Mouse (Mus musculus) heart, postnatal 4 days (tissue): Measurements from ENCODE around the gene C1rl. TPM values are rescaled to one million over a fixed set of nuclear protein-coding genes. Genes with fewer than 3 reads are reported as not detected.
"Not testable (repeated sequence)": the region's sequence is repeated elsewhere in the genome, so short reads cannot be mapped to it uniquely, and the experiment has no call there.

Source experiments
- DNase-seq: peaks from one replicate; pipeline ENCODE4 v3.0.0; 2021
- total RNA-seq, 2 experiments: library from RNA; stranded (reverse); gene quantifications; 2 replicates each; pipeline ENCODE4 v1.2.3; 2021

C1rl gene
- total RNA-seq, 2 experiments from 2014 or later = 0.63 to 0.76 TPM

- no peak for DNase-seq
Measured at GRCm38 (mm10) chr6:124474621-124475020, 18.3 kb upstream of the C1rl start.

DNA sequence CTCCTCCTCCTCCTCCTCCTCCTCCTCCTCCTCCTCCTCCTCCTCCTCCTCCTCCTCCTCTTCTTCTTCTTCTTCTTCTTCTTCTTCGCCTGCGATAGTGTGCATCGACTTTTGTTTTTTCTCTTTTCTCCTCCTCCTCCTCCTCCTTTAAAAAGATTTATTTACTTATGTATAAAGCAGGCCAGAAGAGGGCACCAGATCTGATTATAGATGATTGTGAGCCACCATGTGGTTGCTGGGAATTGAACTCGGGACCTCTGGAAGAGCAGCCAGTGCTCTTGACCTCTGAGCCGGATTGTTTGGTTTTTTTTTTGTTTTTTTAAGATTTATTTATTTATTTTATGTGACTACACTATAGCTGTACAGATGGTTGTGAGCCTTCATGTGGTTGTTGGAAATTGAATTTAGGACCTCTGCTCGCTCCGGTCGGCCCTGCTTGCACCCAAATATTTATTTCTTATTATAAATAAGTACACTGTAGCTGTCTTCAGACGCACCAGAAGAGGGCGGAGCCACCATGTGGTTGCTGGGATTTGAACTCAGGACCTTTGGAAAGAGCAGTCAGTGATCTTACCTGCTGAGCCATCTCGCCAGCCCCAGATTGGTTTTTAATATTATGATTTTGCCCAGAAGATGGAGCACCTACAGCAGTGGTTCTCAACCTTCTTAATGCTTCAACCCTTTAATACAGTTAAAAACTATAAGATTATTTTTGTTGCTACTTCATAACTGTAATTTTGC lies 17.4 kb upstream of the C1rl start:
- not testable (repeated sequence) for DNase-seq

GRCm38 (mm10) chr6:124476216-124476615 lies 16.7 kb upstream of the C1rl start:
- DNase-seq = no peak

- no peak for DNase-seq
Measured at GRCm38 (mm10) chr6:124476796-124477195, 16.1 kb upstream of the C1rl start.

DNA sequence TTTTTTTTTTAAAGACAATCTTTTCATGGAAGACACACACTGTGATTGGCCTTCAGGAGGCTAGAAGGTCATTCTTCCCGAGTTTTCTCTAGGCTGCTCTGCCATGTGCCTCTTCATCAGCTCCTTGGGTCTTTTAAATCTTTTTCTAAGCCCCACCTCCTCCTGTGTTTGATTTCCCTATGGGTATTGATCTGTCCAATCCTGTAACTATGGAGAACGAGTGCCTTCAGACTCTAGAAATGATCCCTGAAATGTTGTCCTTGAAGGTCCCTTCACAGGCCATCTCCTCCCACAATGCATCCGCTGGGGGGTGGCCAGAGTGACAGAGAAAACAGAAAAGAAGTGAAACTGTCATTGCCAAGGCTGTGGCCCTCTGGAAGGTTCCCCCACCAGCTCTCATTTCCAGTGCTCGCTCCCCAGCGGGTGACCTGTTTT lies 15.7 kb upstream of the C1rl start:
- no peak for DNase-seq

- DNase-seq = no peak
Measured at GRCm38 (mm10) chr6:124477922-124478651, 14.8 kb upstream of the C1rl start.

- no peak for DNase-seq
Measured at GRCm38 (mm10) chr6:124478874-124479572, 13.9 kb upstream of the C1rl start.

DNA sequence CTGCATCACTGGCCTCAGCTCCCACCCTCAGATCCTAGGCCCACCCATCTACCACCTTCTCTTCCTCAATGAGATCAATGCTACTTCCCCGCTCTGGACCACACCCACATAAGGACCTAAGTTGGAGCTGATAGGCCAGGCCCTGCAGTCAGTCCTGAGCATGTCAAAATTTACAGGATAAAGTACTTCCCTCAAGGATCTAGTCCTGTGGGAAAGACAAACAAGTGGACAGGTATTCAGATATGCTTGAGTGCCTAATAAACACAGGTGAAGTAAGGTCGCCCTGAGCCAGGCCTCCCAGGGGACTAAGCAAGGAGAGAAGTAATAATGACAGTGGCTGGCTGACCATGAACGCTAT lies 13.4 kb upstream of the C1rl start:
- DNase-seq = no peak

- no peak for DNase-seq
Measured at GRCm38 (mm10) chr6:124480295-124480694, 12.6 kb upstream of the C1rl start.

DNA sequence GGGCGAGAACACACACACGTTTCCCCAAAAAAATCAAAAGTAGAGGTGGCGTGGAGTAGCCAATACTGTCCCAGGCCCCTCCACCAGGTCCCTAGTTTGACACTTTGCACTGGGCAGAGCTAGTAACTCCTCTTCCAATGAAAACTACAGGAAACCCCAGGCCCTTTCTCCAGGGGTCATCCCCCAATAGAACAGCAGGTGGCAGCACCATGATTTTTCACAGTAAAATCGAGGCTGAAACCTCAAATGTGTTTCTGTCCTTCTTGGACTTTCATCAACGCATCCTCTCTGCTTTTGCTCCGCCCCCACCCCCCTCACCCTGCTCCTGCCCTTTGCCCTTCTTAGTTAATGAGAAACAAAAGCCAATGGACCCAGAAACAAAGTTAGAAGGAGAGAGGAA lies 11.3 kb upstream of the C1rl start:
- peak; percentile 72 for DNase-seq

GRCm38 (mm10) chr6:124483831-124484230 lies 9.1 kb upstream of the C1rl start:
- DNase-seq = not testable (repeated sequence)

- DNase-seq = no peak
Measured at GRCm38 (mm10) chr6:124484851-124485250, 8.1 kb upstream of the C1rl start.

DNA sequence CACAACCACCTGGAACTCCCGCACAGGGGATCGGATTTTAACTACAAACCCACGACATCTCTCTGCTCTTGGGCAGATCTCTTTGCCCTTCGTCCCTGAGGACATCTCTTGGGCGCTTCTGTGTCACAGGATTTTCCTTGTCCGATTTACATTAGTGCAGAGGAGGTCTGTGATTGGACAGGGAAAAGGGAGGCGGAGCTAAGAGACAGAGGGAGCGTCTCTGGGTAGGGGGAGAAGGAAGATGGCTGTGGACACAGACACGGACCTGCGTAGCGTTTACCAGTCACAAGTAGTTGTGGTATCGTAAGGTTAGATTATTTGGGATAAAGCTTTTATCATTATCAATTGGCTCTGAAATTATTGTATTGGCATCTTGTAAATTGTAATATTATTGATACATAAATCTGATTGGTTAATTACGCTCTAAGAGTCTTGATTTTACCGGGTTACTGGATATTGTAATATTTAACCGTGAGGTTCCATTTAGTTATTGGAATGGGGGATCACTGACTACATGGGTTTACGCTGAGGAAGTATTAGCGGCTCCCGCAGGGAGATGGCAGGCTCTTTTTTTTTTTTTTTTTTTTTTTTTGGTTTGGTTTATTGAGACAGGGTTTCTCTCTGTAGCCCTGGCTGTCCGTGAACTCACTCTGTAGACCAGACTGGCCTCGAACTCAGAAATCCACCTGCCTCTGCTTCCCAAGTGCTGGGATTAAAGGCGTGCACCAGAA lies 7.3 kb upstream of the C1rl start:
- DNase-seq = no peak

- no peak for DNase-seq
Measured at GRCm38 (mm10) chr6:124487509-124487908, 5.4 kb upstream of the C1rl start.

DNA sequence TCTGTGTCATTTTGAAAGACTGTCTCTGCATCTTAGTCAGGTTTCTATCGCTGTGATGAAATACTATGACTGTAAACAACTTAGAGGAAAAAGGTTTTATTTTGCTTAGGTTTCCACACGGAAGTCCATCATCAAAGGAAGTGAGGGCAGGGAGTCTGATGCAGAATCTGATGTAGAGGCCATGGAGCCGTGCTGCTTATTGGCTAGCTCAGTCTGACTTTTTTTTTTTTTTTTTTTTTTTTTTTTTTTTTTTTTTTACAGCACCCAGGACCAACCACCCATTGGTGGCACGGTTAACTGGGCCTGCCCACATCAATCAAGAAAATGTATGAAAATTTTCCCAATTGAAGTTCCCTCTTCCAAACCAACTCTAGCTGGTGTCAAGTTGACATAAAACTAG lies 4.0 kb upstream of the C1rl start:
- no peak for DNase-seq

- no peak for DNase-seq
Measured at GRCm38 (mm10) chr6:124491427-124491826, 1.5 kb upstream of the C1rl start.

DNA sequence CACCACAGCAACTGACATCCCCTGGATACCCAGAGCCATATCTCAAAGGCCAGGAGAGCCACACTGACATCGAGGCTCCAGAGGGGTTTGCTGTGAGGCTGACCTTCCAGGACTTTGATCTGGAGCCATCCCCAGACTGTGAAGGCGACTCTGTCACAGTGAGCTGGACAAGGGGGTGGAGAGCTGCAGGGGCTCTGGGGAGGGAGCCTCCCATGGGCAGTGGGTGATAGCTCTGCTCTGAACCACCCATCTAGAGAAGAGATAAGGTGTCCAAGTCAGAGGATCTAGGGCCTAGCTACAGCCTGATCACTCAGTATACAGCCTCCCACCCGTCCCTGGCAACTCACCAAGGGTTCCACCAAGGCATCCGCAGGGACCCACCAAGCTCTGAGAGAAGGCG lies 973 bp downstream of the C1rl start:
- peak; percentile 29 for DNase-seq

GRCm38 (mm10) chr6:124496054-124496453 lies 3.1 kb downstream of the C1rl start:
- DNase-seq = no peak

DNA sequence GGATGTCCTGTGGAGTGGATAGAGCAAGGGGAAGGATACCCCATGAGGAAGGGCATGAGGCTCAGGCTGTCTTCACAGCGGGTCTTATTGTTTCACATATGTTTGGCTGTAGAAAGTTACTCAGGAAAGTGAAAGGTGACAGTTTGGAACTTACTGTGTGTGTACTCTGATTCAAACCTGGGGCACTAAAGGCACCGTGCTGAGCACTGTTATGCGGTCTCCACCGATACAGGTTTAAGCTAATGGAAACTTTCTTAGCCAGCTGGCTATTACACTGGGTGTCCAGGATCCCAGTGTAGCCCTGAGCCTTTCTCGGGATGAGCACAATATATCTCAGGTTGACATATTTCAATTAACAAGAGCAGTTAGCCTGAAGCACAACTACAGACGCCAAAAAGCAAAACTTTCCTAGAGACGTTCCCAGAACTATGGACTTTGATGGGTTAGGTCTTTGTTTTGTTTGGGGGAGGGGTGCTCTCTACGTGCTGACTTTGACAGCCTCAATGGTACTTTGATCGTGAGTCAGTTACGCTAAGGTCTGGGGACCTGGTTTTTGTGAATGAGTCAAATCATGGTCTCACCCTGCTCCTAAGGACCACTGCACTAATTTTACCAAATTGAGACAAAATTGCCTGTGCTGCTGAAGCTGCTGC lies 7.1 kb downstream of the C1rl start:
- DNase-seq = no peak

GRCm38 (mm10) chr6:124501473-124501872 lies 8.6 kb downstream of the C1rl start:
- no peak for DNase-seq

- no peak for DNase-seq
Measured at GRCm38 (mm10) chr6:124502021-124502420, 9.1 kb downstream of the C1rl start.

DNA sequence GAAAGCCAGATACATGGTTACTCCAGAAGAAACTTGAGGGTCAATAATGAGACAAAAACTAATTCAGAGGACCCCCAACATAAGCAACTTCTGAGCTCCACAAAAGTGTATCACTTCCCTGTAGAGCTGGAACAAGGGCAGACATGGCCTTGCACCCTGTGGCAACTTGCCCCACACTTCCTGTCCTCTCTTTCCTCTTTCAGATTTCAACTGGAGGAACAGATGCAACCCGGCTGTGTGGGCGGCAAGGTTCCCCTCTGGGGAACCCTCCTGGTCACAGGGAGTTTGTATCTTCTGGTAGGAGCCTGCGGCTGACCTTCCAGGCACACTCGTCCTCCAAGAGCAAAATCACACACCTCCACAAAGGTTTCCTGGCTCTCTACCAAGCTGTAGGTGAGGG lies 12.1 kb downstream of the C1rl start:
- DNase-seq = no peak
